Mouse (Mus musculus) cerebellum, adult 18-20 months (tissue): Measurements from ENCODE around the gene Pde4b.
"Not testable (repeated sequence)": the region's sequence is repeated elsewhere in the genome, so short reads cannot be mapped to it uniquely, and the experiment has no call there.

ENCODE experiments used
- DNase-seq, 2 experiments: peaks; one replicate each; pipeline ENCODE4 v3.0.0; 2021

Gene Pde4b

DNA sequence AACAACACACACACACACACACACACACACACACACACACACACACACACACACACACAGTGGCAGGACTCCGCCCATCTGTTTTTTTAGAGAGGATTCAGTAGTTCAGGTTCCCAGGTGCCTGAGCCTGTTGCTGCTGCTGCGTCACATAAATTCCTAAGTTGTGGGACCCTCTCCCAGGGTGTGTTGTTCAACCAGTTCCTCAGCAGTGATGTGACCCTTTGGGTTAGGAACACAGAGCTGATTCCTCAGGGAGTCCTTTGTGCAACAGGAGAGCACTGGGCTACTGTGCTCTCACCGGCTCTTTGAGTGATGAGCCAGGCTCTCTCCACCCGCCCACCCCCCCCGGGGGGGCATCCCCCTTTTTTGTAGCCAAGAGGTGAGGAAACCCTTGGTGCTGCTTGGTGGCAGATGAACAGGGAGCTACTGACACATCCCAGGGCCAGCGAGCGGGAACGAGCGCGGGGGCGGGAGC is at the start of gene Pde4b:
Gene Pde4b (plus strand): TSS at position 453 of the 475 bp plus-strand sequence.
- peak in 1 of 2 experiments; percentile 59 for DNase-seq

DNA sequence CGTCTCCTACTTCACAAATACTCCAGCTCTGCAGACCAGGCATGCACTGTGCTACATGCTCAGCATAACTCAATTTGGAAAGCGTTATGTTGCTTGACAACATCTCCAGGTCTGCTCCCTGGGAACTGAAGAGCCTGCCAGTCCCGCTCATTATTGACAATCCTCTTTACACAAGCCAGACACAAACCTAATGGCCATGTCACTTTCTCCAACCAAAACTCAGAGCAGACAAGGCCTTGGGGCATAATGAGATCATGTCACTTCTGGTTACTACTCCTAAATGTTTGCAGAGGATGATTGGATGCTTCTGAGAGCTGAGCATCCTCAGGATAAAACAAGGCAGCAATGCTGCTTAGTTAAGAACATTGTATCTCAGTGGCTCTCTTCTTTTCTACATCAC is 47.2 kb upstream of the Pde4b start:
- DNase-seq: no peak

DNA sequence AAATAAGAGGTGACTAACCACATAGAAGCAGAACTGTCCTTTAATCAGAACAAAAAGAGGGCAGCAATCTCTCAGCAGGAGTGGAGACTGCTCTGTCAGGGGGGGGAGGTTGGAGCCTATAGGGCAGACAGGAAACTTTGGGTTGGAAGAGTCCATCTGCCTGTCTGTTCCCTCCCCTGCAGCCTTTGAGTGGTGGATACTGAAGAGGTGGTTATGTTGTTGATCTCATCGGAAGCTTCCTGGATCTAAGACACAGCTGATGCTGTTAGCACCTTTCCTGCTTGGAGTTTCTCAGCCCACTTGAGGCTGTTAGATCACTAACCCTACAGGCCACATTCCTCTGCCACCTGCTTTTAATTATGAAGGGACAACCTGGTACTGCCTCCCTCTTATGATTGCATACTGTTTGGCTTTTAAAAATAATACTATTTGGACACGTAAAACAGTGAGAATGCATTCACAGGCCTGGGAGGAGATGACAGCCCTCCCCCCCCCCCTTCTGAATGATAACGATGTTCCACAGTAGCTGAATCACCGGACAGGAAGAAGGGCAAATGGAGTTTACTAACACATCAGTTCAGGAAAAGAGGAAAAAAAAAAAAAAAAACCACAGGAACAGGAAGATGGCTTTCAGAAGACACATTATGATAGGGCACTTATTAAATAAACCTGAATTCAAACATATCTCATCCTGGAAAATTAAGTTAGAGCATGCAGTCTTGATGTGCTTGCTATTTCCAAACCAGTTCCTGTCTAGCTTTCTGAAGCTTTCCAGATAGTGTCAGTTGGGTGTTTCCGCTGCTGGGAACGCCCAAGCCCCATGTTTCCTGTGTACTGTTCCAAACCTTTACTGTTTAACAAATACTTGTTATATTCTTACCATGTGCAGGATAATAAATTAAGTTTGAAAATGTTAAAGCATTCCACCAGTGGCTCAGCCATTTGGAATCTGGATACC is 41.9 kb upstream of the Pde4b start:
- no peak for DNase-seq

DNA sequence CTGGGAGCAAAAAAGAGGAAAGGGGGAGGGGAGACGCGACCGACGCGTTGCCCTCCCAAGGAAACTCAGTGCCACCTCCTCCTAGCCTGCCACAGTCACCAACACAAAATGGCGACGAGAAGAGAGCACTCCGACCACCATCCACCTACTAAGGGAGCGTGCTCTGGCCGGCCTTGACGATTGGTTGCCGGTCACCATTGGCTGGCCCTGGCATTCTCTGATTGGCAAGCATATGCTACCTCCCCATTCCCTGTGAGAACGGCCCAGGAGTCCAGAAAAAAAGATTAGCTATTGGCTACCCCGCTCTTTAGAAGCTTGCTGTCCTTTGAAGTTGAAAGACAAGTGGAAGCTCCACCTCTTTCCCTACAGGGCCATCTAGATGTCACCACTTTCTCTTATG is 38.0 kb upstream of the Pde4b start:
- not testable (repeated sequence) for DNase-seq

DNA sequence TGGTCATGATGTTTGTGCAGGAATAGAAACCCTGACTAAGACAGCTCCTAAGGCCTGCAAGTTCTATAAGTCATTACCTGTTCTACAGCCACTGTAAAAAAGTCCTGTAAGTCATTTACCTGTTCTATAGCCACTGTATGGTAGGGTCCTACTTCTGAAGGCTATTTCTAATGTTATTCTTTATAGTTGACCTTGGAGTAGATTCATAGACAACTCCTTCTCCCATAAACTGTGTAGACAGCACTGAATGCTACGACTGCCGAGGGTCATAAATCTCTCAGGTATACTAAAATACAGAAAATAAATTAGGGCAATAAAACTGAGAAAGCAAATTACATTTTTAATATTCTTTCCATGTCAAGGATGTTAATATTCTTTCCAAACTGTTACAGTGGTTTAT is 26.0 kb upstream of the Pde4b start:
- no peak for DNase-seq

DNA sequence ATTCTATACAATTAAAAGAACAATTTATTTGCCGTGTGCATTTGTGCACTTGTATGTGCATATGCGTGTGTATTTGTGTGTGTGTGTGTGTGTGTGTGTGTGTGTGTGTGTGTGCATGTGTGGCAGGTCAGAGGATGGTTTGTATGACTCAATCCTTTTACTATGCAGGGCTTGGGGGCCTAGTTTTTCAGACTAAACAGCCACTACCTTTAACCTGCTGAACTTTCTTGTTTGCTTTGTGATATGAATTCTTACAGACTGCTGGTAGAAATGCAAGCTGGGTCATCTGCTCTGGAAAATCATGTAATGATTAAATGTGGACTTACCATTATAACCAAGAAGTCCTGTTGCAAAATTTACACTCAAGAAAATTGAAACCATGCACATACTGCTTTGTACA is 18.0 kb upstream of the Pde4b start:
- DNase-seq: no peak

DNA sequence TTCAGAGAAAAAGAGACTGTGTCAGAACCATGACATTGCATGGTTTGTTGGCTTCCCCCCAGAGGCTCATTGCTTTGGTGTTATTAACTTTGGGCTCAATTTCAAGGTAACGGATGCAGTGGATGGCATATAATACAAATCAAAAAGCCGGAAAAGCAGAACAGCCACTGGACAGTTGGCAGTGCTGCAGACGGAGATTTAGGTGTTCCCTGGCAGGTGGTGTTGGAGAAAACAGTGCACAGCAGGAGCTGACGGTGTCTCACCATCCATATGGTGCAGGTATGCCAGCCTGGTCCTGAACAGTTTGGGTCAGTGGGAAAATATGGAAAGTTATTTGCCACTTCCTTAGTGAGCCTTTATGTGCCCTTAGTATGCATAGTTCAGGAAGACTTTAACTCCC is 1.0 kb upstream of the Pde4b start:
- peak; percentile 71 for DNase-seq

DNA sequence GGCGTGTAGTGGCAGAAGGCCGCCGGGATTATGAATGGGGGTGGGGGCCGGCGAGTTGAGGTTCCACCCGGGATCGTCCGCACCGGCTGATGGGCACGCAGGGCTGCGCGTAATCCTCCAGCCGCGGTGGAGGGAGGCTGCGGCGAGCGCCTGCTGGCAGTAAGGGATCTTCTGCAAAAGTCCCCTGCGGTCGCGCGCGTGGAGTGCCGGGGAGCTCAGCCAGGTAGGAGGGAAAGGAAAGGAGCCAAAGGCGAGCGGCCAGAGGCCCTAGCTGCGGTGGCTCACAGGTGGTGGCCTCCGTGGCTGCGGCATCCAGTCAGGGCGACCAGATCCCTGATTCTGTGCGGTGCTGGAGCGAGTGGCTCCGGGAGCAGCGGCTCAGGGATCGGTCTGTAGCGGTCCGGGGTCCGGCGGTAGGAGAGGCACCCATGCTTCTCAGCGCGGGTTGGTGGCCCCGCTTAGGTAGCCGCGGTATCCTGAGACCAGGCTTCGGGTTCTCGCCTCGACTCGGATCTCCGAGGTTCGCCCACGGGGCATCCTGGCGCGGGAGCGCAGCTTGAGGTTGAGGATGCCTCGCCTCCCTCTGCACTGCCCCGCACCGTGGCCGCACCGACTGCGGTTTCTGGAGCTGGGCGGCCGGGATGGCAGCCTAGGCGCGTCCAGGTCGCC is 357 bp downstream of the Pde4b start:
- DNase-seq: peak; percentile 82 to 85

DNA sequence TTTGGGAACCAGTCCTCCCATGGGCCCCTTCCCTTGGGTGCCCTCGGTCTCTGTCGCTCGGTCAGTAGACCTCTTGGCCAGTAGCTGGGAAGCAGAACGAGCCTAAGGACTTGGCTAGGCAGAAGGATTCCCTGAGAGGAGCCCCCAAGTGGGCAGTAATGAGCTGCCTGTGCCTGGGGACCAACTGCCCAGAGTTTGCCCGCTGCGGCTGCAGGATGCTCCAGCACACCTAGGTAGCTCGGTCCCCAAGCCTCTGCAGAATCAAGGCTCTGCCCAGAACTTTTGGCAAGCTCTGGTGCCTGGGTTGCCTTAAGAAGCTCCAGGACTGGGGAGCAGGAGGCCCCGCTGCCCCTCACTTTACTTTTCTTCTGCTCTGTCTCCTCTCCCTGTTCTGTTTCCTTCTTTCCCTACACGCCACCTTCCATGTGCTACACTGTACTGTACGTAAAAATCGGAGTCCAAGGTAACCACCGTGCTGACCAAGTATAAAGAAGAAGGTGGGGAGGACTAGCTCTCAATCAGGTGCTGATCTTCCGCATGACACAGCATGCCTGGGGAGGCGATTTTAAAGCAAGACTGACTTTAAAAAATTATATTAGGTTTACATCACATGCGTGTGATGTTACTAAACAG is 1.0 kb downstream of the Pde4b start:
- DNase-seq: peak; percentile 65 to 76

DNA sequence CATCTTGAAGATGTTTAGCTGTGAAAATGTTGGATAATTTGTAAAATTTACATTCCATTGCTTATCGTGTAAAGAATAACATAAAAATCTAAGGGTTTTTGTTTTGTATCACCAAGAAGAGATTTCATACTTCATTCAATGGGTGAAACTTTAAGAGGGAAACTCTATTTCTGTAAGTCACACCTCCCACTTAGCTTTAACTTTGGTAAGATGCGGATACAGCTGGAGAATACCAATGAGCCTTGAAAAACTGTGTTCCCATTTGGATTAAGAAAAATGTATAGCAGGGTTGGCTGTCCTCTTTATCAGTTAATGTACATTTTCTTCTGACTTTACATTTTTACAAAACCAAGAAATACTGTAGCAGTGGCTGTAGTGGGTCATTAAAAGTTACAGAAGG is 8.5 kb downstream of the Pde4b start:
- no peak for DNase-seq

DNA sequence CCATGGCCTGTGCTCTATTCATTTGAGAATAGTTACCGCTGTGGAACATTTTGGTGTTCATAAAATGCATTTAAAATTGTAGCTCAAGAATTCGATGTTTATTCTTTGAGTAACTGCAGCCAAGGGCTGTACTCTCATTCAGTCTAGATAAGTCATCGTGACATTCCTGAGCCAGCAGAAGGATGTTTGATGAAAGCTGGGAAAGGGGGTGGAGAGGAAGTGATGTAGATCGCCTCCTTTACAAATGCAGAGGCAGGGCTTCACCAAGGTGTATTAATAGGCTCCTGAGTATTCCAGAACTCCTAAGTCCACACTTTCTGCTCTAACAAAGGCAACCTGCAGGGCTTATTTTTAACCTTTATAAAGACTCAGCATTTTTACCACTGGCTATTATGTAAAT is 14.9 kb downstream of the Pde4b start:
- no peak for DNase-seq

DNA sequence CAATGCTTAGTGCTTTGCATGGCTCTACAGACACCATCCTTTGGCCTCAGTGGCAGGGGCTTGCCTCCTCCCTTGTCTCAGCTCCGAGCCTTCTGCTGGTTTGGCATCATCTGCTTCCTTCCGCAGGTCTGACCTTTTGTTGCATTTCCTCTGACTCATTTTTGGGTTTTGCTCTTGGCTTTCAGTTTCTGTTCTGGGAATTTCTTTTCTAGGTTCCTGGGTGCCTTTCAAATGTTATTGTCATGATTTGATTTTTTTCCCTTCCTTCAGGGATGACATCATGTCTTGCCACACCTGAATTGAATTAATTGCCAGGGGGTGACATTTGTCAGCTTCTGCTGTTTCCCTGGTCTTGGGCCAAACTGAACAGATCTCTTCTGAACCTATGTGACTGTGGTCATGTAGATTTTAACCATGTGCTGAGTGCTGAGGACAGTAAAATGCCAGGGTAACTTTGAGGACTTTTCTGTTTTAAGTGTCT is 17.2 kb downstream of the Pde4b start:
- DNase-seq: peak; percentile 70 to 78

DNA sequence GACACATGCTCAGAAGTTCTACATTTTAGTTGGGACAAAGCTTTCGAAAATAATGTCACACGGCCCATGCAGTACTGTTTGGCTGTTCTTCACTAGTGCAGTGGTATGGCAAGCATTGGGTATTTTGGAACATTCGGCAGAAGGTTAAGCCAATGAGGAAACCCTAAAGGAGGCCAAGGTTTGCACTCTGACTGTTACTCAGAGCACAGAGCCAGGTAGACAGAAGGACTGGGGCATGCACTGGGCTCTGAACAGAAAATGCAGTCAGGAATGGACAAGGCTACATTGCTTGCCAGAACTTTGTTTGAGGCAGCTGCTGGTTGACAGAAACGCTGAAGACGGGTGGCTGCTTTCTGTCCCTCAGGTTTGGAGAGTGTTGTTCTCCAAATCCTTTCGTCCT is 19.4 kb downstream of the Pde4b start:
- peak; percentile 76 to 89 for DNase-seq

DNA sequence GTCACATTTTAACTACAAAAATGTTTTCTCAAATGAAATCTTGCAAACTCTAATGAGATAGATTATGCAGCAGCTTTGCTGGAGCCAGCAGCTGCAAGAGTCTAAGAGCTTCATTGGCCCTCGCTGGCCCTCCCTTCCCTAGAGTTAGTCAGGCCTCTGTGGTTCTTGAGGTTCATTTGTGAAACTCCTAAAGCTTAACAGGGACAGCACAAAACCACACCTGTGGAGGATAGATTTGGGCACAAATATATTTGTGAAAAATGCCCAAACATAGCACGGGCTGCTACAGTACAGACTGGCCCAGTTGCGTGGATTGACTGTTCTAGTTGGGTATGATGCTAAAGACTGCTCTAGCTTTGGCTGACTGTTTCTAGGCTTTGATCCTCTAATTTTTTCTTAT is 32.1 kb downstream of the Pde4b start:
- no peak for DNase-seq

DNA sequence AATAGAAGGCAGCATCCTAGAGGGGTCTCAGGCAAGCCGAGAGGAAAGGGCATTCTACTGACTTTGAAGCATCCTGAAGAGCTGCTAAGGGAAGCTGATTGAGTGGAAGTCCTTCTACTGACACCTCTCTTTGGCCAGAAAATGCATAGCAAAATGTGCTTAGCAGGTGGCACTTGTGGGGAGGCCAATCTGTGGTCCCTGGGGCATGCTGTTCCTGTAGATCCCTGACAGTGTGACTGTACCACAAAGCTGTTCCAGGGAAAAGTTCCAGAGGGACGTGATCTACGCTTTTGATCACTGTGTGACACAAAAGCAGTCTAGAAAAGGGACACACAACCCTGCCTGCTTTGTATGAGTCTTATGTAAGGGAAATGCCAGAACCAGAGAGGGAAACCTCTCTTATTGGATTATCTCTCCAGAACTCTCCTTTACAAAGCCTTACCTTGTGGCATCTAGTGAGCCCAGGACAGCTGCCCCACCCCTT is 49.1 kb downstream of the Pde4b start:
- DNase-seq: peak; percentile 35 to 39

DNA sequence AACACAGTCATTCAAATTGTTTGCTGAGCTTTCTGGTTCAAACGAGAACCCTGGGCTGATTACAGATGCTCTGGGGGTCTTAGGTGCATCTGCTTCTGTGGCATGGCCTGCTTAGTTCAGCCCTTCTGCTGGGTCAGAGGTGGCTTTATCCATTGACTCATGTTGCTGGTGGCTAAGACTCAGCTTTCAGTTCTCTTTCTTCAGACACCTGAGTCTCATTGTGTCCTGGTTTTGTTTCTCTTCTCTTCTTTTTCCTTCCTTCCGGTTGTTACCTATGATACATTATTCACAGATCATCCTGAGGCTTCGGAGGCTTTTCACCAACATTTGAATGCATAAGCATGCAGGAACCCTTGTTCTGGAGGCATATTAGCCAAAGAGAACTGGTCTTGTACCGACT is 51.0 kb downstream of the Pde4b start:
- no peak for DNase-seq

DNA sequence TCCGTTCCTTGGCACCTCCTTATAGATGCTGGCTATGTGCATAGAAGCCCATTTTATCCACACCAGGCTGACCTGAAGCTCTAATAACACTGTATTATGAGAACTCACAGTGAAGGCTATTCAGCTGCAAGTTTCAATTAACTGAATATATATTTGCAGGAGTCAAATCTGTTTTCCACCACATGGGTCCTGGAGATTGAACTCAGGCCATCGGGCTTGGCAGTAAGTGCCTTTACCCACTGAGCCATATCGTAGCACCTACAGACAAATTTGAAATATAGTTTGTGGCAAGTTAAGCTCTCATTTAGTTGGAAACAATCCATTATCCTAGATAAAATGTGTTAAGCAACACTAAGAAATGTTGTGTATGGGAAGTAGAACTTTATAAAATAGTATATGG is 53.9 kb downstream of the Pde4b start:
- peak; percentile 47 to 51 for DNase-seq

DNA sequence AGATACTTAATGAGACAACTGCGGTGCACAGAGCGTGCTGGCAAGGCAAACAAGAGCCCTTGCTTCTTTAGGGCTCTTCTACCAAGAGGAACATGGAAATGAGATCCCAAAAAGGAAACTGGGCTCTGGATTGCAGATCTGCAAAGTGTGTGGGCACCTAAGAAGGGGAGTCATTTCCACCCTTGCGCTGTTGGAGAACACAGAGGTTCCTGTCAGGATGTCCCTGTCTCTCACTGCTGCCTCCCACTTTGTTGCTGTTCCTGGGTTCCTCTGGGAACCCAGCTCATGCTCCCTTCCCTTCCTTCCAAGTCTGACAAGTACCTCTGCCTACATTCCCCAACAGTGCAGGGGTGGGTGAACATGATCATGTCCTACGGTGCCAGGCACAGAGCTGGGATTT is 61.4 kb downstream of the Pde4b start:
- no peak for DNase-seq

DNA sequence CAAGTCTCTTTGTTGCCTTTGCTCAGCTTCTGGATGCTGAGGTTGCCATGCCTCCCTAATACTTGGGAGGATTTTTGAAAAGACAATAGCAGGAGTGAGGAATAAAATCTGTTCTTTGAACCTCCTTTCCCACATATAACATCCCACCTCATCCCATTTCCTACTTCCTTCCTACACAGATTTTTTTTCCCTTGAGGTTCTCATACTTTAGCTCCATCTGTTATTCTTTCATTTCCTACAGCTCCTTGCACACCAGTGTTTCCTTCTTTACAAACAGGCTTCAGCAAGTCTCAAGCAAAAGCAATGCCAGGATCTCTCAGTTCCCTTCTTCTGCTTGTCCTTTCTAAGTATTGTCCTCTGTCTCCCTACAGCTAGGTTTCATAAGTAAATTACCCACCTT is 71.8 kb downstream of the Pde4b start:
- no peak for DNase-seq

DNA sequence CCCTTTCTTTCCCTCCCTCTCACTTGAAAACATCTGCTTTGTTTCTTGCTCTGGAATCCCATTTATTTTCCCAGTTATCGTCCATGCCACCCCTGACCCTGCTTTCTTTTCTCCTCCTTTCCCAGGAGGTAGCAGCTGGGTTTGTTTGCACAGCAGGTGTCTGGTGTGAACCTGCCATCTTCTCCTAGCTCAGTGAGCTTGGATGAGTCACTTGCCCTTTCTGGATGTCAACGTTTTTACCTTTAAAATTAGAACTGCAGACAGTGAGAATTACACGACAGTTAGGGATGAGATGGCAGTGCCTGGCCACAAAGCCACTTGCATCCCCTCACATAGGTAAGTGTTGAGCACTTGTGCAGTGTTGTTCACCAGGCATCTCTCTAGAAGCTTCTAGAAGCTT is 84.3 kb downstream of the Pde4b start:
- DNase-seq: peak in 1 of 2 experiments; percentile 12

DNA sequence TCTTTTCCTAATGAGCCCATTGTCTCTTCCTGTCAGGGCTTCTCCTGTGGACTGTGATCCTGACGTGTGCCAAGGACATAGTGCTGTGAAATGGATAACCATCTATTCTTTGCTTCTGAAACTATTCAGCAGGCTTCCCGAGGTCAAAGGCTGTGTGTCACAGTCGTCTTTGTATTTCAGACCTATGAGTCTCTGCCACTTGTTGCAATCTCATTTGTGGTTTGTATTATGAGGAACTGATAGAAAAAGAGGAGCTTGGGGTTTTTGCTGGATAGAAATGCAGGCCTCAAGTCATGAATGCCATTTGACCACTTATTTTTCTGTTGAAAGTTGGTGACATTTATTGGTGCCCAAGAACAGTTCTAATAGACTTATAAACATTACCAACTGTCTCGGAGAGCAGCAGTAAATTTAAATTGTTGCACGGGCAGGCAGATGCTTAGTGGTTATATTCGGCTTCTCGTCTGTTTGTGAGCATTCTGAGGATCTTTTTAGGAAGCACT is 85.4 kb downstream of the Pde4b start:
- no peak for DNase-seq

DNA sequence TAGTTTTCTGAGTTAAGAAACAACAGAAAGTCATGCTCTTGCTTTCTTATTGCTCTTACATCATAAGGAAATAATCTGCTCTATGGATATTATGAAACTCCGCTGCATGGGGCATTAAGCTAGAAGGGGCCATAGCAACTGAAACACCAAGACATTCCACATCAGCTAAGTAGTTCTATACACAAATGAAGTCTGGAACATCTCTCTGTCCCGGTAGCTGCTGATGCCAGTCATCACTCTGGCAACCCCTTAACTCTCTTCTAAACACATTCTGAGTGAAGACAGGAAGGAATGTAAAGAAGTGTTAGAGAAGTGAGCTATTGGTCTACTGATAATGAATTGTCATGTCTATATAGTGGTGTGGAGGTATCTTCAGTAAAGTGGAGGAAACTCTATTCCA is 88.6 kb downstream of the Pde4b start:
- DNase-seq: no peak

DNA sequence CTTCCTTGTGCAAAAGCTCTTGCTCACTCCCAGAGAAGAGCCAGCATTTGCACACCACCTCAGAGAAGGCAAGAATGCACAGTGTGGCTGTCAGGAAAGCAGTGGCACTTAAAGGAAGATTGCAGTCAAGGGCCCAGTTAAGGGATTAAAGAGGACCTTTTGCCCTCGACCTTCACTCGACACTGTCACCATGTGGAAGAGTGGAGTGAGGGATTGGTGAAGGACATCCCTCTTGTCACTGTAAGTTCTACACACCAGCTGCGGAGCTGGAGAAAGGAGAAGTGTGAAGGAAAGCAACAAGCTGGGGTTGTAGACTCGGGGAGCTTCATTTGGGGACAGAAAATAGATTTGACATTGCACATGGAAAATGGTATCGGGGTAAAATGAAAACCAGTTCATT is 89.9 kb downstream of the Pde4b start:
- DNase-seq: no peak
